Comparison of ENCODE assay signal across 8 mouse cellular contexts in genomic region chr5:124210281-124211016, GRCm38 (mm10). TPM values are rescaled to one million over a fixed set of nuclear protein-coding genes. Genes with fewer than 3 reads are reported as not detected.
DNase-seq lines count a peak whose midpoint lies in the region; ATAC-seq lines count a peak whose summit lies in the region.

No protein-coding gene starts in this region.

- H3K9ac ChIP-seq in heart, embryonic 12.5 days: no peak overlapping the region

- H3K27ac ChIP-seq in heart, embryonic 12.5 days (ENCODE audit: poor library complexity, severe bottlenecking): peak overlapping the region; percentile 67
- H3K27ac ChIP-seq in embryonic facial prominence, embryonic 10.5 days (replicated peaks): no peak overlapping the region

- H3K4me2 ChIP-seq in heart, embryonic 12.5 days: no peak overlapping the region

- H3K27me3 ChIP-seq in heart, embryonic 12.5 days (replicated peaks): no peaks in the 10 kb centered on the region
- H3K27me3 ChIP-seq in embryonic facial prominence, embryonic 10.5 days (replicated peaks; ENCODE audit: low read depth, poor library complexity, severe bottlenecking): no peaks in the 10 kb centered on the region

- intact Hi-C loops in heart, postnatal 25 days (cut with DNase I): loop anchor here (5.0 kb wide), 1 partner anchor 37 kb away; the partner anchor contains the start of gene Pitpnm2

- WGBS in heart, embryonic 12.5 days: 56% methylated on average over 18 of the region's 18 CpGs
- 74% methylated on average over 18 of the region's 18 CpGs for WGBS in embryonic facial prominence, embryonic 10.5 days

- H3K9me3 ChIP-seq in heart, embryonic 12.5 days (replicated peaks): no peaks in the 10 kb centered on the region
- no peaks in the 10 kb centered on the region for H3K9me3 ChIP-seq in embryonic facial prominence, embryonic 10.5 days

- H3K4me1 ChIP-seq in heart, embryonic 12.5 days (replicated peaks): peaks cover 91% of the 10 kb centered on the region
- H3K4me1 ChIP-seq in embryonic facial prominence, embryonic 10.5 days: peaks cover 64% of the 10 kb centered on the region

- no peak for ATAC-seq in heart, embryonic 12.5 days (ENCODE audit: insufficient number of reproducible peaks, low FRiP score)

- no peak overlapping the region for H3K4me3 ChIP-seq in heart, embryonic 12.5 days
- no peak overlapping the region for H3K4me3 ChIP-seq in embryonic facial prominence, embryonic 10.5 days

- peaks cover 7% of the 10 kb centered on the region for H3K36me3 ChIP-seq in heart, embryonic 12.5 days
- peaks cover 16% of the 10 kb centered on the region; the same call in 1 of the 2 replicates for H3K36me3 ChIP-seq in embryonic facial prominence, embryonic 10.5 days (replicated peaks)

- peak; percentile 64 to 65 for DNase-seq in heart, adult 18-20 months
- no peak for DNase-seq in heart, postnatal 25 days (ENCODE audit: low spot score)
- DNase-seq in thymus, postnatal 14 days: peak; percentile 17
- no peak for DNase-seq in thymus, postnatal 36 days
- no peak for DNase-seq in urinary bladder, postnatal 14 days (ENCODE audit: low spot score)
- no peak for DNase-seq in embryonic facial prominence, embryonic 10.5 days (ENCODE audit: low spot score)
- DNase-seq in thymus, postnatal 25 days: no peak

RNA-seq across cellular contexts. Expression of gene Pitpnm2, which starts 39.1 kb away (rescaled TPM):
- total RNA-seq in heart, adult 18-20 months (2021): 10 to 100 TPM; 36.8 to 38.9 TPM
- total RNA-seq in heart, postnatal 25 days (2021): 10 to 100 TPM; 42.5 to 50.9 TPM
- 7.5 and 7.8 TPM in 2 replicates for polyA plus RNA-seq in heart, embryonic 12.5 days (2016; fragmentation: Nextera tagmentation; extraction: Ambion mirVana)
- 3.2 and 4.0 TPM in 2 replicates for polyA plus RNA-seq in embryonic facial prominence, embryonic 10.5 days (2016; fragmentation: Nextera tagmentation; extraction: Ambion mirVana)

Comparison
In these comparisons a context has a peak if more than half of its experiments do, and no peak if none do; other contexts are left out.
1. DNase-seq: peak in heart, adult 18-20 months (2 of 2) and thymus, postnatal 14 days (single experiment); none in heart, postnatal 25 days (single experiment), thymus, postnatal 36 days (0 of 2), urinary bladder, postnatal 14 days (single experiment), embryonic facial prominence, embryonic 10.5 days (single experiment) and thymus, postnatal 25 days (single experiment).